Mouse (Mus musculus) olfactory bulb, adult 2 months (tissue): Measurements from ENCODE around the gene Zscan21. TPM values are rescaled to one million over a fixed set of nuclear protein-coding genes. Genes with fewer than 3 reads are reported as not detected.
"Not testable (repeated sequence)": the region's sequence is repeated elsewhere in the genome, so short reads cannot be mapped to it uniquely, and the experiment has no call there.

ENCODE experiments used
- H3K27ac ChIP-seq: fragments of 200-500 bp; 2 replicates; pipeline ENCODE4 v1.5.1; 2012; ENCODE audit warnings: low read depth, low read length; ENCODE audit not compliant: insufficient read depth
- H3K4me1 ChIP-seq: fragments of 200-500 bp; 2 replicates; pipeline ENCODE4 v1.6.1; 2012; ENCODE audit warnings: low read length; ENCODE audit not compliant: control insufficient read depth, insufficient read depth
- H3K4me3 ChIP-seq: fragments of 200-500 bp; 2 replicates; pipeline ENCODE4 v1.5.1; 2012; ENCODE audit warnings: mild to moderate bottlenecking, low read depth, low read length, moderate library complexity; ENCODE audit not compliant: insufficient read depth
- CTCF ChIP-seq: fragments of 200-500 bp; IDR thresholded peaks from 2 replicates; pipeline ENCODE4 v1.5.1; 2012; ENCODE audit warnings: low read depth, mild to moderate bottlenecking, low read length, moderate library complexity; ENCODE audit not compliant: insufficient read depth
- POLR2A ChIP-seq: fragments of 200-500 bp; IDR thresholded peaks from 2 replicates; pipeline ENCODE4 v1.6.1; 2012; ENCODE audit warnings: mild to moderate bottlenecking, low read depth, low read length, moderate library complexity; ENCODE audit not compliant: insufficient read depth
- WGBS: fragments of 180-500 bp; shearing (Covaris S2); methylation state at CpG from one replicate; pipeline ENCODE4 v1.1.7; 2018; 5-methylcytosine and 5-hydroxymethylcytosine counted together
- polyA plus RNA-seq: library from polyadenylated mRNA; stranded (reverse); fragments of >200 nt; gene quantifications from 2 replicates; pipeline ENCODE4 v1.2.4, GENCODE M21; 2012; ENCODE audit warnings: low replicate concordance; ENCODE audit not compliant: missing spikeins, insufficient read depth, insufficient read length

Zscan21 gene
- polyA plus RNA-seq, 1 experiment = not detected

- WGBS = 87% methylated on average over 2 of the region's 2 CpGs
- no peaks in the 10 kb centered on the region for H3K4me1 ChIP-seq
- H3K27ac ChIP-seq = no peak overlapping the region
- no peak overlapping the region for H3K4me3 ChIP-seq
- no peak for TF ChIP-seq CTCF
- TF ChIP-seq POLR2A = no peak
Observed at GRCm38 (mm10) chr5:138104976-138105375, 11.7 kb upstream of the Zscan21 start.

GRCm38 (mm10) chr5:138107130-138107529 lies 9.6 kb upstream of the Zscan21 start:
- no peaks in the 10 kb centered on the region for H3K4me1 ChIP-seq
- 66% methylated on average over 3 of the region's 3 CpGs for WGBS
- no peak for TF ChIP-seq CTCF
- TF ChIP-seq POLR2A = no peak

DNA sequence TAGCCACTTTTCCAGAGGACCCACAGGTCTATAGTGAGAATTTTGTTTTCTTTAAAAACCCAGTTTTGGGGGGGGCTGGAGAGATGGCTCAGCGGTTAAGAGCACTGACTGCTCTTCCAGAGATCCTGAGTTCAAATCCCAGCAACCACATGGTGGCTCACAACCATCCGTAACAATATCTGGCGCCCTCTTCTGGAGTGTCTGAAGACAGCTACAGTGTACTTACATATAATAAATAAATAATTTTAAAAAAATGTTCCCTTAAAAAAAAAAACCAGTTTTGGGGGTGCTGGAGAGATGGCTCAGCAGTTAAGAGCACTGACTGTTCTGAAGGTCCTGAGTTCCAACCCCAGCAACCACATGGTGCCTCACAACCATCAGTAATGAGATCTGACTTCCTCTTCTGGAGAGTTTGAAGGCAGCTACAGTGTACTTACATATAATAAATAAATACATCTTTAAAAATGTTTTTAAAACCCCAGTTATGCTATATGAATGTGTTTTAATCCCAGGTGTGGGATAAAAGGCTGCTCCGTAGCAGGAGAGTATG lies 6.8 kb upstream of the Zscan21 start:
- not testable (repeated sequence) for H3K4me1 ChIP-seq, H3K27ac ChIP-seq, H3K4me3 ChIP-seq
- WGBS = 63% methylated on average over 4 of the region's 4 CpGs

More at GRCm38 (mm10) chr5:138107130-138107529, 9.6 kb upstream of the Zscan21 start:
- Histone ChIP-seq H3K4me3 (no peak overlapping the region), H3K27ac (no peak overlapping the region)

- H3K4me1 ChIP-seq = no peaks in the 10 kb centered on the region; the same call in 1 of the 2 replicates
- peak overlapping the region; percentile 93 for H3K27ac ChIP-seq
- H3K4me3 ChIP-seq = peak overlapping the region; percentile 83
- TF ChIP-seq CTCF (no peak), POLR2A (no peak)
- 1% methylated on average over 16 of the region's 16 CpGs for WGBS
Observed at GRCm38 (mm10) chr5:138117199-138118015, 704 bp downstream of the Zscan21 start.

DNA sequence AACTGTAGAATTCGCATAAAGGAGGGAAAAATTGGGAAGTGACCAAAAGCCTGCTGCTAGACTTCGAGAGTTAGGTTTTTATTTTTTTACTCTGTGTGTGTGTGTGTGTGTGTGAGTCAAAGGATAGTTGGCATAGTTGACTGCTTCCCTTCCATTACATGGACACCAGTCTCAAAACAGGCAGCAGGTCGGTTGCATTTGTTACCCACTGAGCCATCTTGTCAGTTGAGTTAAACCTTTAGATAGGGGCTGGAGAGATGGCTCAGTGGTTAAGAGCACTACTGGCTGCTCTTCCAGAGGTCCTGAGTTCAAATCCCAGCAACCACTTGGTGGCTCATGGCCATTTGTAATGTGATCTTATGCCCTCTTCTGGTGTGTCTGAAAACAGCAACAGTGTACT lies 1.3 kb downstream of the Zscan21 start:
- WGBS = 37% methylated on average over 3 of the region's 3 CpGs
- Histone ChIP-seq H3K4me3 (no peak overlapping the region), H3K4me1 (no peaks in the 10 kb centered on the region; the same call in 1 of the 2 replicates), H3K27ac (no peak overlapping the region)
- no peak for TF ChIP-seq CTCF
- no peak for TF ChIP-seq POLR2A

DNA sequence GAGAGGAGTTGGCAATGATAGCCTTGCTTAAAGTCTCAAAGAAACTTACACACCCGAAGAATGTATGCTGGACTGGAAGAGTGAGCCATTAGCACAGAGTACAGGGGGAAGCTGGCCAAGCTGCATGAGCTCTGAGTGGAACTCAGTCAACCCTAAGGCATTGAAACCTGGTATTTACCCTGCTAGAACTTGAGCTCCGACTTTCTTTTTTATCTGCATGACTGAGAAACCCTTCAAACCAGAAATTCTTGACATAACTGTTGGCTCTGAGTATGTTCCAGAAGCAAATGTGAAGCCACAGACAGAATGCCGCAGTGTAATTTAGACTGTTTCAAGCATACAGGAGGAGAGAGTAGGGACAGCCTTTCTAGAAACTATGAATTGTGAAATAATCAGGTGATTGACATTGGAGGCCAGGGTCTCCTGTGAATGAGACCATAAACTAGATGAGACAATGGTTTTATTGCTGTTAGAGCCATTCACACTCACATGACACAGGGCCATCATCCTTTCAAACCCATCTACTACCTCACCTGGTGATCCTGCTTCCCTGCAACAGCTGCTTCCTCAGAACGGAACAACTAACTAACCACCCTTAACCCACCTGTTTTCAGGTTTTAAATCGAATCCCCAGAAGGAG lies 15.8 kb downstream of the Zscan21 start:
- 94% methylated on average over 5 of the region's 5 CpGs for whole genome bisulfite sequencing
- TF ChIP-seq POLR2A (no peak), CTCF (no peak)
- Histone ChIP-seq H3K4me1 (no peaks in the 10 kb centered on the region), H3K27ac (no peak overlapping the region), H3K4me3 (no peak overlapping the region)

DNA sequence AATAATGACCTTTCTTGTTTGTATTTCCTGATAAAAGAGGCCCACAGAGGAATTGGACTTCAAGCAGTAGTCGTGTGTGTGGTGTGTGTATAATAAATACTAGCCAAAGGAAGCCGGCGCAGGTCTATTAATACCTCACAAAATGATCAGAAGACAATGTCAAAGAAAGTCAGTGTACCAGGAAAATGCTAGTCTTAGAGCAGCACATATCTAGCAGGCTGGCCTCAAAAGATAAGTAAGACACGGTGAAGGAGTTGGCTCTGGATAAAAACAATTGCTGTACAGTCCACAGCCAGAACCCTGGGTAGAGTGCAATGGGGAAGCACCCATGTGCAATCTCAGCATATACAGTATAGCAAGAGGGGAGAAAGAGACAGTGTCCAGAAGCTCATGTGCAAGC lies 20.6 kb downstream of the Zscan21 start:
- WGBS = 77% methylated on average over 4 of the region's 4 CpGs
- TF ChIP-seq POLR2A (no peak), CTCF (no peak)
- no peaks in the 10 kb centered on the region for H3K4me1 ChIP-seq
- H3K4me3 ChIP-seq = no peak overlapping the region
- no peak overlapping the region for H3K27ac ChIP-seq

GRCm38 (mm10) chr5:138137935-138138549 lies 21.3 kb downstream of the Zscan21 start:
- WGBS = 60% methylated on average over 8 of the region's 8 CpGs
- no peak for TF ChIP-seq CTCF
- TF ChIP-seq POLR2A = no peak

DNA sequence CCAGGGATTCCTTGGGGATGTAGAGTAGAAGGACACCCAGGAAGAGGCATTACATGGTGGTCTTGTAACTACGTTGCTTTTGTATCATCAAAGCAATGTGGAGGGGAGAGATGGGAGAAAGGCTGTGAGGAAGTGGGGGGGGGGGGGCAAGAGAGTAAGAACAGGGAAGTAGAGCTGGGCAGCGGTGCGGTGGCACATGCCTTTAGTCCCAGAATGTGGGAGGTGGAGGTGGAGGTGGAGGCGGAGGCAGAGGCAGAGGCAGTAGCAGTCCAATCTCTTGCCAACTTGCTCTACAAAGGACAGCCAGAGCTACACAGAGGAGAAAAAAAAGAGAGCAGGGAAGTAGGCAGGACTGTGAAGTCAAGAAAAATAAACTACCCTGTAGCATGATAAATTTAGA lies 21.9 kb downstream of the Zscan21 start:
- TF ChIP-seq POLR2A (no peak), CTCF (no peak)
- Histone ChIP-seq H3K4me1 (no peaks in the 10 kb centered on the region), H3K4me3 (no peak overlapping the region), H3K27ac (no peak overlapping the region)
- WGBS = 62% methylated on average over 4 of the region's 4 CpGs

More at GRCm38 (mm10) chr5:138137935-138138549, 21.3 kb downstream of the Zscan21 start:
- Histone ChIP-seq H3K4me3 (no peak overlapping the region), H3K27ac (no peak overlapping the region), H3K4me1 (no peaks in the 10 kb centered on the region)
